Mouse (Mus musculus): ENCODE data around the gene Dnajb2. TPM values are rescaled to one million over a fixed set of nuclear protein-coding genes. Genes with fewer than 3 reads are reported as not detected.
A peak's percentile ranks its signal among the peaks of the same experiment; 100 is the strongest.

The Dnajb2 gene
- polyA plus RNA-seq, 1 experiment from 2014 or later: 42.8 TPM

DNA sequence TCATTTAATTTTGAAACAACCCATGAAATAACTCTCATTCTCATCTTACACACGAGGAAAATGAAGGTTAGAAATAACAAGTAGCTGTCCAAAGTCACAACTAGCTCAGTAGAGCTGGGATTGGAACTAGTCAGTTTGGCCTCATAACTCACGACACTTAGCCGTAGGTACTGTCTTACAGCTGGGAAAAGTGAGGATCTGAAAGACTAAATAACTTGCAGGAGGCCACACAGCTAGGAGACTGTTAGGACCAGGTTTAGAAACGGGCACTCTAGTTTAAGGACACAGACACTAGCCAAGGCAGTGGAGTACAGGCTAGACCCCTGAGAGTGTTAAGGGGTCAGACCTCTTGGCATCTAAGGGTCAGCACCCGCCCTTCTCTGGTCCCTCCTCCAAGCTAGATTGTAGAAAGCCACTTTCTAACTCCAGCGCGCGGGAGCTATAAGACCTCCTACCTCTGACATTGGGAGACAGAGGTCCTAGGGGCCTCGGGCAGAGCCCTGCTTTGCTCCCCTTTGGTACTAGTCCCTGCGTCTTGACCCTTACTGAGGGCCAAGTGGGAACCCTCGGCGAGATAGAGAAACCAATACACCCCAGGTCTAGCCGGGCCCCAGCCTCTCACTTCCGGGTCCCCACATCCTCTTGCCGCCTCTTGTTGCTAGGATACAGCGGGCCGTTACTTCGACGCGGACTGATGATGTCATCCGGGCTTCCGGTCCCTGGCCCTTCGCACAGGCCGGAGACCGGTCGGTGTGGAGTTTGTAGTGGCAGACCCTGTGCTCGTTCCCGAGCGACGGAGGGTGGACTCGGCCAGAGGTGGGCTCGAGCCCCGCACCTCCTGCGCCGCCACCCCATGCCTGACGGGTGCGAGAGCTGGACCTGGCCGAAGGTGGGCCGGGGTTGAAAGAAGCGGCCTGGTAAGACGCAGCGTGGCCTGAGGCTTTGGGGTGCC lies 25.8 kb upstream of the Dnajb2 start, which contains the start of the genes Glb1l and Stk16:
Glb1l (minus strand) TSS at position 678 of the 952 bp plus-strand sequence.
Stk16 (plus strand) TSS at position 703 of the 952 bp plus-strand sequence.
- peak within 1 kb of the TSS; percentile 90 for H3K9ac ChIP-seq (replicated peaks)
- 6% methylated on average over 42 of the region's 42 CpGs for WGBS
- H3K4me2 ChIP-seq: peak within 1 kb of the TSS; percentile 92
- H3K9me3 ChIP-seq: no peaks in the 10 kb centered on the region
- H3K4me1 ChIP-seq (replicated peaks): peaks cover 29% of the 10 kb centered on the region
- 0 out of 2 replicates have a peak within 1 kb of the TSS, but pooled peaks have one; percentile 45 for H3K27ac ChIP-seq
- ATAC-seq (ENCODE audit: insufficient number of reproducible peaks, insufficient read depth, low FRiP score, low TSS enrichment, low read depth): peak; percentile 75
- peaks cover 37% of the 10 kb centered on the region for H3K36me3 ChIP-seq
- no peaks in the 10 kb centered on the region; the same call in 1 of the 2 replicates for H3K27me3 ChIP-seq
- H3K4me3 ChIP-seq (replicated peaks): peak within 1 kb of the TSS; percentile 97

DNA sequence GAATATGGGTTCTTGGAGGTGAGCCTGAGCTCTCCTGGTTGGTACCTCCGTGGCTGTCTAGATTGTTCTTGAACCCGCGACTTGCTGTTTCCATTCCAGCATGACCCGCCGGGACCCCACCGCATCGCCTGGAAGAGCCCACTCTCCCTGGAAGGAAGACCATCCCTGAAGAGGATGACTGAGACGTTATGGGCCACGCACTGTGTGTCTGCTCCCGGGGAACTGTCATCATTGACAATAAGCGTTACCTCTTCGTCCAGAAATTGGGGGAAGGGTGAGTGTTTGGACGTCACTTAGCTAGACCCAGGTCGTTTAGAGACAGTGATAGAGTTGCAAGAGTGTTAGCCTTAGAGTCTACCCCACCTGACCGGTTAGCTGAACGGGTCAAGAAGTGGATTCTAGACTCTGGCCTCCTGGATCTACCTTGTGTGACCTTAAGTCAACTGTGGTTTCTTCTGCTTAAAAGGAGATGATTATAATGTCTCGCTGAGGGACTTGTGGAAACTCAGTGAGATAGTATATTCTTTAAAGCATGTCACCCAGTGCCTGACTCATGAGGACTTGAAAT lies 25.0 kb upstream of the Dnajb2 start:
- ATAC-seq (ENCODE audit: insufficient number of reproducible peaks, insufficient read depth, low FRiP score, low TSS enrichment, low read depth): no peak; the same call in 1 of the 2 replicates
- peaks cover 42% of the 10 kb centered on the region for H3K36me3 ChIP-seq
- peak overlapping the region; percentile 90 for H3K9ac ChIP-seq (replicated peaks)
- peaks cover 29% of the 10 kb centered on the region for H3K4me1 ChIP-seq (replicated peaks)
- H3K27ac ChIP-seq: no peak overlapping the region
- peaks cover 7% of the 10 kb centered on the region; the same call in 1 of the 2 replicates for H3K27me3 ChIP-seq
- H3K4me3 ChIP-seq (replicated peaks): peak overlapping the region; percentile 97
- 14% methylated on average over 17 of the region's 17 CpGs for WGBS
- H3K9me3 ChIP-seq: no peaks in the 10 kb centered on the region
- peak overlapping the region; percentile 92 for H3K4me2 ChIP-seq

DNA sequence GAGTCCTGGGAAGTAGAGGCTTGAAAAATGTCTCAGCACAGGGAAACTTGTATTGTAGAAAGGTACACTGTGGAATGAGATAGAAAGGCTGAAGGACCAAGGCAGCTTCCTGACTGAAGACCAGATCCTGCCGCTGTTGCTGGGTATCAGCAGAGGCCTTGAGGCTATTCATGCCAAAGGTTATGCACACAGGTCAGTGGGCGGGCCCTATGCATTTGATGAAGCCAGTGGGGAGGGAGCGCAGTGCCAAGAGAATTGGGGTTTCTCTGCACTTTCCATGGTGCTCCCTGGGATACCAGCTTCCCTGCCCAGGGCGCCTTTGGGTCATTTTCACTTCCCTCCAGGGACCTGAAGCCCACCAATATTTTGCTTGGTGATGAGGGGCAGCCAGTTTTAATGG lies 23.7 kb upstream of the Dnajb2 start:
- no peak overlapping the region for H3K9ac ChIP-seq (replicated peaks)
- peaks cover 29% of the 10 kb centered on the region for H3K4me1 ChIP-seq (replicated peaks)
- no peak overlapping the region for H3K4me3 ChIP-seq (replicated peaks)
- 91% methylated on average over 4 of the region's 4 CpGs for WGBS
- no peak overlapping the region for H3K4me2 ChIP-seq
- H3K36me3 ChIP-seq: peaks cover 42% of the 10 kb centered on the region
- H3K27me3 ChIP-seq: peaks cover 19% of the 10 kb centered on the region
- no peaks in the 10 kb centered on the region for H3K9me3 ChIP-seq
- no peak for ATAC-seq (ENCODE audit: insufficient number of reproducible peaks, insufficient read depth, low FRiP score, low TSS enrichment, low read depth)
- H3K27ac ChIP-seq: no peak overlapping the region

DNA sequence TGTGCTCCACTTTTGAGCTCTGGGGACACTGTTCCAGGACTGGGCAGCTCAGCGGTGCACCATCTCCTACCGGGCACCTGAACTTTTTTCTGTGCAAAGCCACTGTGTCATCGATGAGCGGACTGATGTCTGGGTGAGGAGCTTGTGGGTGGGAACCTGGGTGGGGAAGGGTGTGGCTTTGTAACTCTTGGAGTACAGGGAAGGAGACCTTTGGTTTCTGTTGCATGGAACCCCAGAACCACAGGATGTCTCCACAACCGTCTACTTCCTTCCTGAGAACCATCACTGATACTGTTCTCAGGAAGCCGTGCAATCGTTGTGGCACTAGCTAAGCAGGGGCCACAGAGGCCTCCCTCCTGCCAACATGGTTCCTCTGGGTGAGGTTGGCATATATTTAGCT lies 23.1 kb upstream of the Dnajb2 start:
- H3K27me3 ChIP-seq: peaks cover 25% of the 10 kb centered on the region
- no peak overlapping the region for H3K4me2 ChIP-seq
- peaks cover 32% of the 10 kb centered on the region for H3K4me1 ChIP-seq (replicated peaks)
- H3K4me3 ChIP-seq (replicated peaks): no peak overlapping the region
- peaks cover 42% of the 10 kb centered on the region for H3K36me3 ChIP-seq
- 92% methylated on average over 7 of the region's 7 CpGs for WGBS
- H3K9ac ChIP-seq (replicated peaks): no peak overlapping the region
- no peaks in the 10 kb centered on the region for H3K9me3 ChIP-seq
- H3K27ac ChIP-seq: no peak overlapping the region
- ATAC-seq (ENCODE audit: insufficient number of reproducible peaks, insufficient read depth, low FRiP score, low TSS enrichment, low read depth): no peak

GRCm38 (mm10) chr1:75214442-75214841 lies 21.8 kb upstream of the Dnajb2 start:
- peaks cover 42% of the 10 kb centered on the region for H3K36me3 ChIP-seq
- H3K9me3 ChIP-seq: no peaks in the 10 kb centered on the region
- WGBS: 84% methylated on average over 2 of the region's 2 CpGs
- H3K4me2 ChIP-seq: no peak overlapping the region
- no peak overlapping the region for H3K9ac ChIP-seq (replicated peaks)
- H3K4me1 ChIP-seq (replicated peaks): peaks cover 37% of the 10 kb centered on the region
- no peak for ATAC-seq (ENCODE audit: insufficient number of reproducible peaks, insufficient read depth, low FRiP score, low TSS enrichment, low read depth)
- no peak overlapping the region for H3K4me3 ChIP-seq (replicated peaks)
- no peak overlapping the region for H3K27ac ChIP-seq
- H3K27me3 ChIP-seq: peaks cover 38% of the 10 kb centered on the region

- Histone ChIP-seq H3K27ac (no peak overlapping the region), H3K4me2 (no peak overlapping the region), H3K36me3 (peaks cover 42% of the 10 kb centered on the region), H3K9ac (replicated peaks) (no peak overlapping the region), H3K27me3 (peaks cover 43% of the 10 kb centered on the region), H3K4me1 (replicated peaks) (peaks cover 37% of the 10 kb centered on the region), H3K9me3 (no peaks in the 10 kb centered on the region), H3K4me3 (replicated peaks) (no peak overlapping the region)
- no peak for ATAC-seq (ENCODE audit: insufficient number of reproducible peaks, insufficient read depth, low FRiP score, low TSS enrichment, low read depth)
- WGBS: 79% methylated on average over 5 of the region's 5 CpGs
Observed at GRCm38 (mm10) chr1:75214886-75215285, 21.3 kb upstream of the Dnajb2 start.

DNA sequence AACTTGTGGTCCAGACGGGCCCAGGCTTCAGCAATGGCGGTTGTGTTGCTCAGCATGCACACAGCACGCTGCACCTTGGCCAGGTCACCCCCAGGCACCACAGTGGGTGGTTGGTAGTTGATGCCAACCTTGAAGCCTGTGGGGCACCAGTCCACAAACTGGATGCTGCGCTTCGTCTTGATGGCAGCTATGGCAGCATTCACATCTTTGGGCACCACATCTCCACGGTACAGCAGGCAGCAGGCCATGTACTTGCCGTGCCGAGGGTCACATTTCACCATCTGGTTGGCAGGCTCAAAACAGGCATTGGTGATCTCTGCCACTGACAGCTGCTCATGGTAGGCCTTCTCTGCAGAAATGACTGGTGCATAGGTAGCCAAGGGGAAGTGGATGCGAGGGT lies 20.4 kb upstream of the Dnajb2 start:
- Histone ChIP-seq H3K9ac (replicated peaks) (no peak overlapping the region), H3K4me3 (replicated peaks) (no peak overlapping the region), H3K9me3 (no peaks in the 10 kb centered on the region), H3K27me3 (peaks cover 52% of the 10 kb centered on the region), H3K4me1 (replicated peaks) (peaks cover 34% of the 10 kb centered on the region), H3K4me2 (no peak overlapping the region), H3K36me3 (peaks cover 42% of the 10 kb centered on the region), H3K27ac (no peak overlapping the region)
- no peak for ATAC-seq (ENCODE audit: insufficient number of reproducible peaks, insufficient read depth, low FRiP score, low TSS enrichment, low read depth)
- 90% methylated on average over 9 of the region's 9 CpGs for WGBS

DNA sequence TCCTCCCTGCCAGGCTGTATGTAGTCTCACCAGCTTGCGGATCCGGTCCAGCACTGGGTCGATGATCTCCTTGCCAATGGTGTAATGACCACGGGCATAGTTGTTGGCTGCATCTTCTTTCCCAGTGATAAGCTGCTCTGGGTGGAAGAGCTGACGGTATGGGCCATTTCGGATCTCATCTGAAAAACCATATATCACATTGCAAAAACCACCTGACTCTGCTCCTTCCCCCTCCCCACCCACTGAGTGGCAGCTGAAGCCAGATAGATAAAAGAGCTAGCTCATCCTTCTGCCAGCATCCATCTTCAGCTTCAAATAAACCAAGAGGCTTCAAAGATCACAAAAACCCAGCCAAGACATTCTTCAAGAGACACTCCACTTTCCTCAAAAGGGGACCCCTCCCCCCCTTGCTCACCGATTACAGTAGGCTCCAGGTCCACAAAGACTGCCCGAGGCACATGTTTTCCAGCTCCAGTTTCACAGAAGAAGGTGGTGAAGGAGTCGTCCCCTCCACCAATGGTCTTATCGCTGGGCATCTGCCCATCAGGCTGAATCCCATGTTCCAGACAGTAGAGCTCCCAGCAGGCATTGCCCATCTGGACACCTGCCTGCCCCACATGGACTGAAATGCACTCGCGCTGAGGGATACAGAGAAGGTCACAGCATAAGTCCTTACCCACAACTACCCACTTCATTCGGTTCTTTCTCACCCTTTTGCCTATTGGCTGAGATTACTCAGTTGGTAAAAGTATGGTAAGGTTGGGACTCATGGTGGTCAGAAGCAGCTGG lies 19.2 kb upstream of the Dnajb2 start:
- Histone ChIP-seq H3K27me3 (peaks cover 64% of the 10 kb centered on the region), H3K4me3 (replicated peaks) (no peak overlapping the region), H3K9ac (replicated peaks) (no peak overlapping the region), H3K36me3 (peaks cover 39% of the 10 kb centered on the region), H3K4me2 (0 out of 2 replicates have a peak overlapping the region, but pooled peaks have one; percentile 96), H3K4me1 (replicated peaks) (peaks cover 25% of the 10 kb centered on the region), H3K9me3 (no peaks in the 10 kb centered on the region), H3K27ac (no peak overlapping the region)
- WGBS: 76% methylated on average over 13 of the region's 13 CpGs
- no peak for ATAC-seq (ENCODE audit: insufficient number of reproducible peaks, insufficient read depth, low FRiP score, low TSS enrichment, low read depth)

GRCm38 (mm10) chr1:75217893-75218226 lies 18.3 kb upstream of the Dnajb2 start:
- Histone ChIP-seq H3K4me1 (replicated peaks) (peaks cover 19% of the 10 kb centered on the region), H3K27me3 (peaks cover 73% of the 10 kb centered on the region), H3K27ac (no peak overlapping the region), H3K36me3 (peaks cover 30% of the 10 kb centered on the region), H3K9ac (replicated peaks) (no peak overlapping the region), H3K4me2 (peak overlapping the region; percentile 96), H3K9me3 (no peaks in the 10 kb centered on the region), H3K4me3 (replicated peaks) (peak overlapping the region; percentile 53)
- WGBS: 3% methylated on average over 6 of the region's 6 CpGs
- ATAC-seq (ENCODE audit: insufficient number of reproducible peaks, insufficient read depth, low FRiP score, low TSS enrichment, low read depth): no peak

DNA sequence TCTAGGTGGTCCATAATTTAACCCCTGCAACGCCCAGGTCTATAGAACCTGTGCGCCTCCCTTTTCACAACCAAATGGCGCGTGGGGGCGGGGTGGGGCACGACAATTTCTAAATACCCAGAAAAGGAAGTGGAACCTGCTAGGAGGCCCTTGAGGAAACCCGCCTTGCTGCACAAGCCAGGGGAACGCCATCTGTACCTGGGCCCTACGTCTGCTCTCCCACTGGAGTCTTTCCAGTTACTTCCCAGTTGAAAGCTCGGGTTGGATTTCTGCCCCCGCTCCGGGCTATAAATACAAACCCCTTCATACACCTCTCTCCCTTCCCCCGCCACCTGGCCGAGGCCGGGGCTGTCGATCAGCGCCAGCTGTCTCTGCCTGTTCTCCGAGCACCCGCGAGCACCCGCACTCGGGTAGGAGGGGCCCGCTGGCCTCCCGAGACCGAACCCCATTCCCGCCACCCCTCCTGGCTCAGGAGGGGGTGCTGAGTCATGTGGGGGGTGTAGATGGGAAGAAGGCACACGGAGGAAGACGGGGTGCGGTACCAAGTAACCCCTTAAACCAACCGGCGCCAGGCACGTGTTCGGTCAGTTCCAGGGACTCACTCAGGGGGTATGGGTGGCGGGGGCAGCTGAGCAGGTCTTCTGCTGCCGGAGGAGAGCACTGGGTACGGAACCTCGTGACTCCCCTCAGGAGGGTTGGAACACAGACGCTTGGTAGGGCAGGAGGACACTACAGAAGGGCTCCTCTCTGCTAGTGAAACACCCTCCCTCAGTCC lies 17.8 kb upstream of the Dnajb2 start:
- Histone ChIP-seq H3K9ac (replicated peaks) (0 out of 2 replicates have a peak overlapping the region, but pooled peaks have one; percentile 42), H3K4me2 (peak overlapping the region; percentile 96), H3K27ac (no peak overlapping the region), H3K27me3 (peaks cover 75% of the 10 kb centered on the region), H3K36me3 (peaks cover 25% of the 10 kb centered on the region), H3K4me3 (replicated peaks) (peak overlapping the region; percentile 53), H3K9me3 (no peaks in the 10 kb centered on the region), H3K4me1 (replicated peaks) (peaks cover 19% of the 10 kb centered on the region)
- peak; percentile 63; the same call in 1 of the 2 replicates for ATAC-seq (ENCODE audit: insufficient number of reproducible peaks, insufficient read depth, low FRiP score, low TSS enrichment, low read depth)
- WGBS: 2% methylated on average over 38 of the region's 38 CpGs
